Mouse (Mus musculus) embryonic fibroblast, embryonic 13.5 days (primary cell): Measurements from ENCODE around the gene Cyp1a2. TPM values are rescaled to one million over a fixed set of nuclear protein-coding genes. Genes with fewer than 3 reads are reported as not detected.

ENCODE experiments used
- H3K27ac ChIP-seq: 2 replicates; pipeline ENCODE4 v1.5.1; 2012; ENCODE audit warnings: low read length, control low read depth, inconsistent platforms; ENCODE audit not compliant: insufficient read depth
- H3K4me1 ChIP-seq: 2 replicates; pipeline ENCODE4 v1.6.1; 2011; ENCODE audit warnings: low read length; ENCODE audit not compliant: control insufficient read depth, insufficient read depth
- H3K4me3 ChIP-seq: 2 replicates; pipeline ENCODE4 v1.5.1; 2011; ENCODE audit warnings: mild to moderate bottlenecking, control low read depth, low read length; ENCODE audit not compliant: insufficient read depth
- CTCF ChIP-seq: IDR thresholded peaks from 2 replicates; pipeline ENCODE4 v1.5.1; 2011; ENCODE audit warnings: mild to moderate bottlenecking, control low read depth, low read length, moderate library complexity, borderline replicate concordance; ENCODE audit not compliant: insufficient read depth
- POLR2A ChIP-seq: IDR thresholded peaks from 2 replicates; pipeline ENCODE4 v1.6.1; 2011; ENCODE audit warnings: low read depth, mild to moderate bottlenecking, control low read depth, low read length, moderate library complexity
- polyA plus RNA-seq: library from polyadenylated mRNA; stranded (reverse); fragments of >200 nt; gene quantifications from 2 replicates; pipeline ENCODE4 v1.2.4, GENCODE M21; 2011; ENCODE audit warnings: low read depth; ENCODE audit not compliant: missing spikeins, insufficient read length

Cyp1a2 gene
- polyA plus RNA-seq, 1 experiment, result not detected

- Histone ChIP-seq H3K4me3 (peak overlapping the region; percentile 89), H3K4me1 (no peaks in the 10 kb centered on the region; the same call in 1 of the 2 replicates), H3K27ac (peak overlapping the region; percentile 70)
- TF ChIP-seq CTCF (no peak), POLR2A (no peak)
Measured at GRCm38 (mm10) chr9:57708720-57709274, 25.3 kb upstream of the Cyp1a2 start.

GRCm38 (mm10) chr9:57708068-57708719, 24.7 kb upstream of the Cyp1a2 start, which contains the start of gene Edc3:
Gene Edc3, plus strand, starts transcription at chr9:57708540.
- TF ChIP-seq CTCF (no peak), POLR2A (peak; percentile 75)

GRCm38 (mm10) chr9:57706496-57706895, 23.0 kb upstream of the Cyp1a2 start:
- Histone ChIP-seq H3K4me3 (no peak overlapping the region), H3K4me1 (no peaks in the 10 kb centered on the region; the same call in 1 of the 2 replicates), H3K27ac (no peak overlapping the region)
- TF ChIP-seq POLR2A, result no peak
- TF ChIP-seq CTCF, result no peak

More at GRCm38 (mm10) chr9:57708068-57708719, 24.7 kb upstream of the Cyp1a2 start, which contains the start of gene Edc3:
- peak within 1 kb of the TSS; percentile 70 for H3K27ac ChIP-seq
- peak within 1 kb of the TSS; percentile 89 for H3K4me3 ChIP-seq
- H3K4me1 ChIP-seq, result no peaks in the 10 kb centered on the region; the same call in 1 of the 2 replicates

- Histone ChIP-seq H3K4me1 (no peaks in the 10 kb centered on the region), H3K4me3 (no peak overlapping the region), H3K27ac (no peak overlapping the region)
- no peak for TF ChIP-seq CTCF
- TF ChIP-seq POLR2A, result no peak
Measured at GRCm38 (mm10) chr9:57698466-57699150, 15.1 kb upstream of the Cyp1a2 start.

- Histone ChIP-seq H3K4me3 (no peak overlapping the region), H3K27ac (no peak overlapping the region), H3K4me1 (no peaks in the 10 kb centered on the region)
- TF ChIP-seq CTCF, result no peak
- TF ChIP-seq POLR2A, result no peak
Measured at GRCm38 (mm10) chr9:57697380-57697779, 13.9 kb upstream of the Cyp1a2 start.

GRCm38 (mm10) chr9:57696380-57697285, 13.1 kb upstream of the Cyp1a2 start:
- Histone ChIP-seq H3K4me1 (no peaks in the 10 kb centered on the region), H3K27ac (no peak overlapping the region), H3K4me3 (no peak overlapping the region; the same call in 1 of the 2 replicates)
- no peak for TF ChIP-seq CTCF
- no peak for TF ChIP-seq POLR2A

- no peaks in the 10 kb centered on the region for H3K4me1 ChIP-seq
- H3K4me3 ChIP-seq, result no peak overlapping the region
- TF ChIP-seq CTCF, result no peak
- no peak for TF ChIP-seq POLR2A
- H3K27ac ChIP-seq, result no peak overlapping the region
Measured at GRCm38 (mm10) chr9:57694108-57694507, 10.6 kb upstream of the Cyp1a2 start.

- Histone ChIP-seq H3K4me3 (no peak overlapping the region), H3K4me1 (no peaks in the 10 kb centered on the region), H3K27ac (no peak overlapping the region)
- TF ChIP-seq POLR2A (no peak), CTCF (no peak)
Measured at GRCm38 (mm10) chr9:57688606-57689005, 5.1 kb upstream of the Cyp1a2 start.

GRCm38 (mm10) chr9:57688158-57688557, 4.7 kb upstream of the Cyp1a2 start:
- no peaks in the 10 kb centered on the region for H3K4me1 ChIP-seq
- no peak overlapping the region for H3K4me3 ChIP-seq
- H3K27ac ChIP-seq, result no peak overlapping the region
- TF ChIP-seq CTCF (no peak), POLR2A (no peak)
